17 mouse cellular contexts compared by ENCODE assay signal in the genomic region with DNA sequence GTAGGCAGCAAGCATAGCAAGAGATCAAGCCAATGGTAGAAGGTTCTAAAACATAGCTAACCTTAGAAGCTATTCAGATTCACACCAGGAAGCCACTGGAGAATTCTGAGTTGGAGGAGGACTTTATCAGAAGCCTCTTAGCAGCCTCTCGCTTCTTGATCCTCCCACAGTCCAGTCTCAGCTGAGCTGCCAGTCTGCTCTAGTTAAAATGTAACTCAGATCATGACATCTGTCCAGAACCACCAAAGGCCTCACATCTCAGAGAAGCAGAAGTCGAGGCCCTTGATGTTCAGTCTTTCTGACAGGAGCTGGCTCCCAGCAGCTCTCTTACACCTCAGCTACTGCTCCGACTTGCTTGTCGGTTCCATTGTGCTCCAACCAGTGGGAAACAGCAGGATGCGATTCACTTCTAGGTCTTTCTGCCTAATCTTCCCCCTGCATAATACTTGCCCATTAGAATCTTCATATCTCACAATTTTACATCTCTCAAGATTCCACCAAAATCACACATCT.
"Had no signal": no experiment of that assay in that cellular context is flagged by ENCODE, and none has a peak within 500 bp of the region (broad histone marks: within the 10 kb centered on the region; RNA-seq: fewer than 3 reads in every experiment).

No protein-coding gene starts in this region.

- H3K4me3 ChIP-seq: limb, embryonic 15.5 days; liver, embryonic 13.5 days; lung, embryonic 15.5 days; megakaryocyte, embryonic 14.5 days; midbrain, embryonic 12.5 days; neural tube, embryonic 13.5 days had no signal

- H3K4me1 ChIP-seq: limb, embryonic 15.5 days; liver, embryonic 13.5 days; lung, embryonic 15.5 days; megakaryocyte, embryonic 14.5 days; neural tube, embryonic 13.5 days had no signal

- H3K9ac ChIP-seq: limb, embryonic 15.5 days; liver, embryonic 13.5 days; liver, postnatal 0 days; lung, embryonic 15.5 days; midbrain, embryonic 12.5 days; neural tube, embryonic 13.5 days had no signal

- ATAC-seq: intestine, embryonic 16.5 days; liver, postnatal 0 days; midbrain, embryonic 16.5 days had no signal

- H3K9me3 ChIP-seq: limb, embryonic 15.5 days; liver, embryonic 13.5 days; lung, embryonic 15.5 days; midbrain, embryonic 12.5 days; neural tube, embryonic 13.5 days had no signal

- H3K36me3 ChIP-seq: limb, embryonic 15.5 days; liver, embryonic 13.5 days; lung, embryonic 15.5 days; midbrain, embryonic 12.5 days; neural tube, embryonic 13.5 days had no signal

- H3K27me3 ChIP-seq: limb, embryonic 15.5 days; liver, embryonic 13.5 days; lung, embryonic 15.5 days; megakaryocyte, embryonic 14.5 days; midbrain, embryonic 12.5 days; neural tube, embryonic 13.5 days had no signal

- H3K27ac ChIP-seq: limb, embryonic 15.5 days; liver, embryonic 13.5 days; lung, embryonic 15.5 days; macrophage; midbrain, embryonic 12.5 days; neural tube, embryonic 13.5 days had no signal

- H3K4me2 ChIP-seq: limb, embryonic 15.5 days; liver, embryonic 13.5 days; lung, embryonic 15.5 days; midbrain, embryonic 12.5 days; neural tube, embryonic 13.5 days had no signal

- DNase-seq: layer of hippocampus, adult 9-11 months; layer of hippocampus, postnatal 36 days; liver, embryonic 13.5 days; liver, postnatal 0 days; lung, postnatal 14 days; right cerebral cortex, postnatal 4 days; spleen, adult 18-20 months; thymus, adult 18-20 months; thymus, postnatal 25 days had no signal
